Mouse (Mus musculus) hindbrain, embryonic 12.5 days (tissue): ENCODE results near the gene Tbx21. TPM values are rescaled to one million over a fixed set of nuclear protein-coding genes. Genes with fewer than 3 reads are reported as not detected.

Source experiments
- ATAC-seq: fragments of 200-750 bp; cut with Nextera tagmentation; 2 replicates; pipeline ENCODE4 v1.8.0; 2017; ENCODE audit warnings: moderate TSS enrichment; ENCODE audit not compliant: low FRiP score
- H3K27ac ChIP-seq: fragments of 300-500 bp; sonication (generic); 2 replicates; pipeline ENCODE4 v1.5.1; 2016; ENCODE audit warnings: mild to moderate bottlenecking
- H3K27me3 ChIP-seq: fragments of 300-500 bp; sonication (generic); 2 replicates; pipeline ENCODE4 v1.6.1; 2016; ENCODE audit warnings: mild to moderate bottlenecking
- H3K36me3 ChIP-seq: fragments of 300-500 bp; sonication (generic); 2 replicates; pipeline ENCODE4 v1.6.1; 2016; ENCODE audit warnings: mild to moderate bottlenecking
- H3K4me1 ChIP-seq: fragments of 300-500 bp; sonication (generic); 2 replicates; pipeline ENCODE4 v1.6.1; 2016
- H3K4me2 ChIP-seq: fragments of 300-500 bp; sonication (generic); replicated peaks from 2 replicates; pipeline ENCODE4 v1.6.1; 2016; ENCODE audit warnings: mild to moderate bottlenecking
- H3K4me3 ChIP-seq: fragments of 300-500 bp; sonication (generic); 2 replicates; pipeline ENCODE4 v1.5.1; 2016; ENCODE audit warnings: mild to moderate bottlenecking
- H3K9ac ChIP-seq: fragments of 300-500 bp; sonication (generic); 2 replicates; pipeline ENCODE4 v1.6.1; 2016; ENCODE audit warnings: mild to moderate bottlenecking, moderate library complexity
- H3K9me3 ChIP-seq: fragments of 300-500 bp; sonication (generic); replicated peaks from 2 replicates; pipeline ENCODE4 v1.6.1; 2016; ENCODE audit warnings: mild to moderate bottlenecking
- WGBS: fragments of 180-500 bp; shearing (Covaris S2); methylation state at CpG from one replicate; pipeline ENCODE4 v1.1.7; 2016; 5-methylcytosine and 5-hydroxymethylcytosine counted together
- polyA plus RNA-seq: library from polyadenylated mRNA; unstranded; fragments of >200 nt; fragmentation: Nextera tagmentation; extraction: Ambion mirVana; gene quantifications from 2 replicates; pipeline ENCODE4 v1.2.1, GENCODE M21; 2016

Tbx21 gene
- polyA plus RNA-seq, 1 experiment from 2014 or later, result 0.10 TPM

- Histone ChIP-seq H3K27me3 (no peaks in the 10 kb centered on the region), H3K27ac (no peak overlapping the region), H3K4me1 (no peaks in the 10 kb centered on the region), H3K9ac (no peak overlapping the region), H3K4me2 (no peak overlapping the region), H3K9me3 (no peaks in the 10 kb centered on the region), H3K36me3 (peaks cover 26% of the 10 kb centered on the region), H3K4me3 (no peak overlapping the region)
- ATAC-seq, result no peak
- 69% methylated on average over 1 of the region's 1 CpGs for WGBS
Observed at GRCm38 (mm10) chr11:97071129-97071528, 44.0 kb downstream of the Tbx21 start.

DNA sequence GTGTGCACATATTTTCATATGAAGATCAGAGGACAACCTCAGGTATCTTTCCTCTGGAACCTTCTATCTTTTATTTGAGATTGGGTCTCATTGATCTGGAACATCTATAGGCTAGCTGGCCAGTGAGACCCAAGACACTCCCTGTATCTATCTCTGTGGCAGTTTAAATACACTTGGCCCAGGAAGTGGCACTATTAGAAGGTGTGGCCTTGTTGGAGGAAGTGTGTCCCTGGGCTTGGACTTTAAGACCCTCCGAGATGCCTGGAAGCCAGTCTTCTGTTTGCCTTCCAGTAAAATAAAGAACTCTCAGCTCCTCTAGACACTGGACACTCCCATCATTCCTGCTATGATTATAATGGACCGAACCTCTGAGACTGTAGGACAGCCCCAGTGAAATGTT lies 45.4 kb downstream of the Tbx21 start:
- 89% methylated on average over 2 of the region's 2 CpGs for WGBS
- Histone ChIP-seq H3K4me2 (no peak overlapping the region), H3K9ac (no peak overlapping the region), H3K27ac (no peak overlapping the region), H3K9me3 (no peaks in the 10 kb centered on the region), H3K4me3 (no peak overlapping the region), H3K36me3 (peaks cover 32% of the 10 kb centered on the region), H3K4me1 (no peaks in the 10 kb centered on the region), H3K27me3 (no peaks in the 10 kb centered on the region)
- no peak for ATAC-seq

DNA sequence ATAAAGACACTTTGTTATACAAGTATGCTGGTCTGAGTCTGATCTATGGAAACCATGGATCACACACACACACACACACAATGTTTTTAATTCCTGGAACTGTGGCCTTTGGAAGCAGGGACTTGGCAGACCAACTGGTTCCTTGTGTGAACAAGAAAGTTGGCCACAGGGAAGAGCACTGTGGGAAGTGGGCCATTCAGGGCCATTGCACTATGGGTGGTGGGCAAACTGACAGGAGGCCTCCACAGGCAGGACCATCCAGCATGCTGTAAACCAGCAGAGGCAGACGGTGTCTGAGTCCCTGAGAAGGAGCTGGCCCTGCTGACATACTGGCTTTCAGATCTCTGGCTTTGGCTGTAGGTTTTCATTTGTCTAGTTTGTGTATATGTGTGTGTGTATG lies 45.8 kb downstream of the Tbx21 start:
- Histone ChIP-seq H3K27ac (no peak overlapping the region), H3K9ac (no peak overlapping the region), H3K36me3 (peaks cover 33% of the 10 kb centered on the region), H3K4me1 (no peaks in the 10 kb centered on the region), H3K4me2 (no peak overlapping the region), H3K9me3 (no peaks in the 10 kb centered on the region), H3K4me3 (no peak overlapping the region), H3K27me3 (no peaks in the 10 kb centered on the region)
- no peak for ATAC-seq
- WGBS, result 75% methylated on average over 1 of the region's 1 CpGs

DNA sequence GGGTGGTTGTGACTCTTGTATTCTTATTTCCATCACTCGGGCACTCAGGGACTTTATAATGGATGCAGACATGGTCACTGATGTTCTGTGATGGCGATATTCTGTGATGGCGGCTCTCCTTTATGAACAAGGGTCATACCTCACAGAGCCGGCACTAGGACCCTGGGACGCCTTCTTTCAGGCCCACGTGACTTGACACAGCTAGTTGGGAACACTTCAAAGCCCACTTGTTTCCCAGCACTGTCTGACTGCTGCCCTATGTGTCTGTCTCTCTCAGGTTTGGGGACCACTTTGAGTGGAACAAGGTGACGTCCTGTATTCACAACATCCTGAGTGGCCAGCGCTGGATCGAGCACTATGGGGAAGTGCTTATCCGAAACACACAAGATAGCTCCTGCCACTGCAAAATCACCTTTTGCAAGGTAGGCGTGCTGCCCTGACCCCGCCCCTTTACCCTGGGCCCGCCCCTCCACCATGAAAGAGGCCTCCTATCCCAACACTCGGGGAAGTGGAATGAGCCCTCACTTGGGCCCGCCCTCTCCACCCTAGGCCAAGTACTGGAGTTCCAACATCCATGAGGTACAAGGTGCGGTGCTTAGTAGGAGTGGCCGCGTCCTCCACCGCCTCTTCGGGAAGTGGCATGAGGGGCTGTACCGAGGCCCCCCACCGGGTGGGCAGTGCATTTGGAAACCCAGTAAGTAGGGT lies 48.3 kb downstream of the Tbx21 start:
- Histone ChIP-seq H3K4me3 (no peak overlapping the region), H3K9me3 (no peaks in the 10 kb centered on the region)
- WGBS, result 47% methylated on average over 22 of the region's 22 CpGs

DNA sequence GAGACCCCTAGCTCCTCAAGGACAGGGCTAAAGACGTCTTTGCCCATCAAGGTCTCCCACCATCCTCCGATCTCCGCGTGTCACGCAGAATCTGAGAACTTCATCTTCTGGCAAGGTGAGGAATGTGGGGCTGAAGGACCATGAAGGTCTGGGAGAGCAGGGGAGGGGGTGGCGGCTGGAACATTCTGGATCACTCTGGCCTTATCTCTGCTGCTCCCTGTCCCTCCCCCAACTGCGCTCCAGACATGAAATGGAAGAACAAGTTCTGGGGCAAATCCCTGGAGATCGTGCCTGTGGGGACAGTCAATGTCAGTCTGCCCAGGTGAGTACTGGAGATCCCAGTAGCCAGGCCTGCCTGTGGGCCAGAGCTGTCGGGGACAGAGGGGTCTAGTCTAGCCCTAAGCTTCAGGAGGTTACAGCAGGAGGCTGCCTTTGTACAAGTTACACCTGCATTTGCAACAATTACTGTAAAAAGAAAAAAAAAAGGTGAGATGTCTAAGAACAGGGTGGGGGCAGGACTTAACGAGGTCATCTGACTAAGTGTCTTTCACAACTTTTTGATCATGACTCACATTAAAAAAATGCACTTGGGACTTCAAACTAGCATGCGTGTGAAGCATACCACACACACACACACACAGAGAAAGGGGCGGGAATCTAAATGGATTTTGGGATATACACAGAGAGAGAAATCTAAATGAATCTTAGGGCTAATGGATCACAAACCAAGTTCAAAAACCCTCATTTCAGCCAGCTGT lies 49.4 kb downstream of the Tbx21 start:
- no peak for ATAC-seq
- 90% methylated on average over 12 of the region's 12 CpGs for WGBS
- Histone ChIP-seq H3K27me3 (no peaks in the 10 kb centered on the region), H3K4me1 (peaks cover 6% of the 10 kb centered on the region), H3K4me3 (no peak overlapping the region), H3K36me3 (peaks cover 47% of the 10 kb centered on the region), H3K27ac (no peak overlapping the region), H3K9ac (no peak overlapping the region), H3K4me2 (no peak overlapping the region), H3K9me3 (no peaks in the 10 kb centered on the region)

More for the DNA sequence above, 48.3 kb downstream of the Tbx21 start:
- ATAC-seq, result no peak
- H3K27me3 ChIP-seq, result no peaks in the 10 kb centered on the region
- H3K27ac ChIP-seq, result no peak overlapping the region
- H3K9ac ChIP-seq, result no peak overlapping the region
- H3K36me3 ChIP-seq, result peaks cover 38% of the 10 kb centered on the region
- no peak overlapping the region for H3K4me2 ChIP-seq
- peaks cover 6% of the 10 kb centered on the region for H3K4me1 ChIP-seq

DNA sequence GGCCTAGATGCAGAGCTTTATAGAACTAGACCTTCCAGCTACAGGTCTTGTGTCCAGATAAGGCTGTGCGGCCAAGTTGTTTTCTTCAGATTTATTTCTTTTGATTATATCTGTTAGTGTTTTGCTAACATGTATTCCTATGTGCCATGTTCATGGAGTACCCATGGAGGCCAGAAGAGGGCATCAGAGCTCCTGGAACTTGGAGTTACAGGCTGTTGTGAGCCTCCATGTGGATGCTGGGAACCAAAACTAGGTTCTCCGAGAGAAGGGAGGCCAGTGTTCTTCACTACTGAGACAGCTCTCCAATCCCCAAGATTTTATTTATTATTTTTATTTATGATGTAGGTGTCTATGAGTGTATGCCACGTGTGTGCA lies 51.2 kb downstream of the Tbx21 start:
- H3K36me3 ChIP-seq, result peaks cover 61% of the 10 kb centered on the region
- H3K4me1 ChIP-seq, result peaks cover 6% of the 10 kb centered on the region
- 92% methylated on average over 3 of the region's 3 CpGs for whole genome bisulfite sequencing
- peak overlapping the region; percentile 64 for H3K27ac ChIP-seq
- no peak for ATAC-seq
- no peaks in the 10 kb centered on the region for H3K9me3 ChIP-seq
- H3K27me3 ChIP-seq, result no peaks in the 10 kb centered on the region
- no peak overlapping the region for H3K4me2 ChIP-seq
- H3K4me3 ChIP-seq, result no peak overlapping the region
- H3K9ac ChIP-seq, result no peak overlapping the region

DNA sequence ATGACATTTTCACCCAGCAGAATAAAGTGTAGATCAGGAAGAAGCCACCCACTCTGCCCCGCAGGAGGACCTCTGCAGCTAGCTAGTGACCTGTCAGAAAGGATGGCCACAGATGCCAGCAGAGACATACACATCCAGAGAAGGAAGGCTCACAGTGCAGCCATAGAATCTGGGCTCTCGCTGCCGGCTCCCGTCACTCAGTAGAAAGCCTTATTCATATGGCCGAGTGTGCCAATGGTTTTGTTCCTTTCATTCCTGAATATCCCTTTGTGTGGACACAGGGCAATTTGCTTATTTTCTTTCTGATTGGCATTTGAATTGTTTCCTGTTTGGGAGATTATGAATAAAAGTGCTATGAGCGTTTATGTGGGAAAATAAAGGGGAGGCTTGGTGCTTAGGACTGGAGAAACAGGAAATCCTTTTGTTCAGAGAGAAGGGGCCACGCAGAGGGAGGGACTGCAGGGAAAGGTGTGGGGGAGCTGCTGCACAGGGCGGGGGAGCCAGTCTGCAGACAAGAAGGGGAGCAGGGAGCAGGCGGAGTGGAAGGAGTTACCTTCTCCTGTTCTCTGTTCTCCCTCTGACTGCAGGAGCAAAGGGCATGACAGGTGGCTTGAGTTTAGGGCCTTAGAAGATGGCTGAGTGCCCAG lies 51.7 kb downstream of the Tbx21 start:
- H3K36me3 ChIP-seq, result peaks cover 62% of the 10 kb centered on the region
- no peak overlapping the region for H3K9ac ChIP-seq
- no peaks in the 10 kb centered on the region for H3K27me3 ChIP-seq
- H3K4me2 ChIP-seq, result no peak overlapping the region
- ATAC-seq, result no peak; the same call in 1 of the 2 replicates
- H3K9me3 ChIP-seq, result no peaks in the 10 kb centered on the region
- H3K4me1 ChIP-seq, result peaks cover 6% of the 10 kb centered on the region
- no peak overlapping the region for H3K4me3 ChIP-seq
- H3K27ac ChIP-seq, result peak overlapping the region; percentile 64
- WGBS, result 37% methylated on average over 9 of the region's 9 CpGs

DNA sequence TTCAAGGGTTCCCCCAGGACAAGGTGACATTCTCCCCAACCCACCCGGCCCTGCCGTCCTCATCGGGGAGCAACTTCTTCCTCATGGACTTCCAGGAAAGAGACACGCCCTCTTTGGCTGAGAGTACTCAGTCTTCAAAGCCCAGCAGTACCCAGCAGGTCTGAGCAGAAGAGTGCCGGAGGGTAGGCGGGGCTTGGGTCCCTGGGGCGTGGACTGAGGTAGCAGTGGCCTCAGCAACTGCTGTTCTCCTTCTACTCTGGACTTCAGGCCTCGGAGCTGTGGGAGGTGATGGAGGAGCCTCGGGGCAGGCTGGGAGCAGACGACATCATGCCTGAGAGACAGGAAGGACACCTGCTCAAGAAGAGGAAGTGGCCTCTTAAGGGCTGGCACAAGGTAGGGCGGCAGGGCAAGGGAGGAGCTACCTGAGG lies 62.9 kb downstream of the Tbx21 start:
- no peak for ATAC-seq
- H3K9ac ChIP-seq, result 0 out of 2 replicates have a peak overlapping the region, but pooled peaks have one; percentile 82
- H3K27me3 ChIP-seq, result no peaks in the 10 kb centered on the region
- peaks cover 57% of the 10 kb centered on the region for H3K36me3 ChIP-seq
- H3K27ac ChIP-seq, result no peak overlapping the region
- peak overlapping the region; percentile 96 for H3K4me2 ChIP-seq
- 30% methylated on average over 11 of the region's 11 CpGs for WGBS
- no peak overlapping the region for H3K4me3 ChIP-seq
- H3K4me1 ChIP-seq, result peaks cover 23% of the 10 kb centered on the region
- H3K9me3 ChIP-seq, result no peaks in the 10 kb centered on the region

DNA sequence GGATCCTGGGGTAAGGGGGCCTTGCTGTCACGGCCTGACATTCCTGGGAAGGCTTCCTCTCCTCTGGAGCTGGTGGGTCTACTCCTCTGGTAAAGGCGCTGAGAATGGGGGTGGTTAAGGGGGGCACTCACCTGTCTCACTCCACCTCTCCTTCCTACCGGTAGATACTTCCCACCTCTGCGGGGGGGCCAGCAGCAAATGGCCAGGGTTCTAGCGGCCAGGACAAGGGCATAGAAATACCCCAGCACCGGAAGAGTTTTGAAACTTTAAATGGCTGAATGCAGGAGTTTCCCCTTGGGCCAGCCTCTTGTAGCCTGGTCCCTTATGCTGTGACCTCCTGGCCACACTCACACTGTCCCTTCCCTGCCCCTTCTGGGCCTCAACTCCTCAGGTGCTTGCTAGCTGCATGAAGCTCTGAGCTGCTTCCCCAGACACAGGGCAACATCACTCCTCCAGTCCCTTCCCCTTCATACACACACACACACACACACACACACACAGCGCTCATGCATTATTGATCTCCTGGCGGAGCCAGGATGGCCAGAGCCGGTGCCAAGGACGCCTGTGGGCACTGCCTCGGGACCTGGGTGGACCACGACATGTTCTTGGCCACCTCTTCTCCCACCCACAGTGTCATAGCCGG lies 64.1 kb downstream of the Tbx21 start:
- peaks cover 23% of the 10 kb centered on the region for H3K4me1 ChIP-seq
- peak overlapping the region; percentile 82 for H3K9ac ChIP-seq
- WGBS, result 26% methylated on average over 13 of the region's 13 CpGs
- no peaks in the 10 kb centered on the region for H3K9me3 ChIP-seq
- H3K4me3 ChIP-seq, result peak overlapping the region; percentile 65
- H3K36me3 ChIP-seq, result peaks cover 51% of the 10 kb centered on the region
- H3K4me2 ChIP-seq, result peak overlapping the region; percentile 96
- H3K27ac ChIP-seq, result peak overlapping the region; percentile 45
- no peaks in the 10 kb centered on the region for H3K27me3 ChIP-seq
- ATAC-seq, result peak; percentile 62

GRCm38 (mm10) chr11:97050216-97050943 lies 64.8 kb downstream of the Tbx21 start, which contains the start of gene Osbpl7:
Gene Osbpl7 (plus strand): TSS chr11:97050628.
- Histone ChIP-seq H3K4me3 (peak within 1 kb of the TSS; percentile 65), H3K9ac (peak within 1 kb of the TSS; percentile 82), H3K4me2 (peak within 1 kb of the TSS; percentile 96), H3K27me3 (no peaks in the 10 kb centered on the region), H3K4me1 (peaks cover 23% of the 10 kb centered on the region), H3K36me3 (peaks cover 47% of the 10 kb centered on the region), H3K27ac (peak within 1 kb of the TSS; percentile 45), H3K9me3 (no peaks in the 10 kb centered on the region)
- WGBS, result 7% methylated on average over 18 of the region's 18 CpGs
- peak; percentile 77 for ATAC-seq

- ATAC-seq, result no peak
- H3K36me3 ChIP-seq, result peaks cover 47% of the 10 kb centered on the region
- H3K4me1 ChIP-seq, result peaks cover 23% of the 10 kb centered on the region
- H3K4me2 ChIP-seq, result no peak overlapping the region
- H3K27ac ChIP-seq, result no peak overlapping the region
- no peak overlapping the region for H3K9ac ChIP-seq
- H3K27me3 ChIP-seq, result no peaks in the 10 kb centered on the region
- H3K4me3 ChIP-seq, result no peak overlapping the region
- 76% methylated on average over 6 of the region's 6 CpGs for WGBS
- no peaks in the 10 kb centered on the region for H3K9me3 ChIP-seq
Observed at GRCm38 (mm10) chr11:97049492-97050085, 65.5 kb downstream of the Tbx21 start.
